Mouse (Mus musculus) intestine, embryonic 14.5 days (tissue): Measurements from ENCODE around the gene Hist1h4d. TPM values are rescaled to one million over a fixed set of nuclear protein-coding genes. Genes with fewer than 3 reads are reported as not detected.
"Not testable (repeated sequence)": the region's sequence is repeated elsewhere in the genome, so short reads cannot be mapped to it uniquely, and the experiment has no call there.

Experiments used
- ATAC-seq: fragments of 200-750 bp; cut with Nextera tagmentation; replicated peaks from 2 replicates; pipeline ENCODE4 v1.8.0; 2017; ENCODE audit warnings: low read depth, moderate number of reproducible peaks, moderate TSS enrichment, moderate library complexity; ENCODE audit not compliant: low FRiP score, low TSS enrichment
- DNase-seq: peaks from one replicate; pipeline ENCODE4 v3.0.0-alpha.2; 2018; ENCODE audit warnings: low spot score
- H3K27ac ChIP-seq: fragments of 300-500 bp; sonication (generic); 2 replicates; pipeline ENCODE4 v1.5.1; 2014; ENCODE audit warnings: low read depth, mild to moderate bottlenecking, control low read depth
- H3K27me3 ChIP-seq: fragments of 300-500 bp; sonication (generic); replicated peaks from 2 replicates; pipeline ENCODE4 v1.6.1; 2014; ENCODE audit warnings: low read length, control low read depth; ENCODE audit not compliant: control insufficient read depth, insufficient read depth
- H3K36me3 ChIP-seq: fragments of 300-500 bp; sonication (generic); 2 replicates; pipeline ENCODE4 v1.6.1; 2014; ENCODE audit warnings: low read length, control low read depth; ENCODE audit not compliant: control insufficient read depth, insufficient read depth
- H3K4me1 ChIP-seq: fragments of 300-500 bp; sonication (generic); replicated peaks from 2 replicates; pipeline ENCODE4 v1.6.1; 2014; ENCODE audit warnings: low read length, control low read depth, mixed read lengths; ENCODE audit not compliant: control insufficient read depth, insufficient read depth
- H3K4me2 ChIP-seq: fragments of 300-500 bp; sonication (generic); 2 replicates; pipeline ENCODE4 v1.6.1; 2014; ENCODE audit warnings: low read length
- H3K4me3 ChIP-seq: fragments of 300-500 bp; sonication (generic); 2 replicates; pipeline ENCODE4 v1.5.1; 2014; ENCODE audit warnings: low read depth, low read length, control low read depth, mixed read lengths
- H3K9ac ChIP-seq: fragments of 300-500 bp; sonication (generic); 2 replicates; pipeline ENCODE4 v1.6.1; 2014; ENCODE audit warnings: mild to moderate bottlenecking, low read length
- H3K9me3 ChIP-seq: fragments of 300-500 bp; sonication (generic); 2 replicates; pipeline ENCODE4 v1.6.1; 2016; ENCODE audit warnings: low read length, control low read depth; ENCODE audit not compliant: control insufficient read depth
- WGBS: fragments of 180-500 bp; shearing (Covaris S2); extraction: QIAGEN DNeasy Blood & Tissue Kit; methylation state at CpG from one replicate; pipeline ENCODE4 v1.1.7; 2014; 5-methylcytosine and 5-hydroxymethylcytosine counted together
- polyA plus RNA-seq: library from polyadenylated mRNA; unstranded; fragments of >200 nt; fragmentation: Nextera tagmentation; extraction: Ambion mirVana; gene quantifications from 2 replicates; pipeline ENCODE4 v1.2.1, GENCODE M21; 2014

The Hist1h4d gene
- polyA plus RNA-seq, 1 experiment from 2014 or later: 111 TPM

- 0% methylated on average over 20 of the region's 36 CpGs for WGBS
- not testable (repeated sequence) for H3K9me3 ChIP-seq, H3K36me3 ChIP-seq, H3K27me3 ChIP-seq
- DNase-seq: peak; percentile 83
- peak overlapping the region; percentile 94 for H3K4me2 ChIP-seq
- peak overlapping the region; percentile 88 for H3K9ac ChIP-seq
- peak overlapping the region; percentile 99 for H3K27ac ChIP-seq
- H3K4me1 ChIP-seq: peaks cover 24% of the 10 kb centered on the region
- H3K4me3 ChIP-seq: peak overlapping the region; percentile 55
- ATAC-seq: peak; percentile 79
These were observed 4.2 kb downstream of the Hist1h4d start for GRCm38 (mm10) chr13:23585442-23586098.

DNA sequence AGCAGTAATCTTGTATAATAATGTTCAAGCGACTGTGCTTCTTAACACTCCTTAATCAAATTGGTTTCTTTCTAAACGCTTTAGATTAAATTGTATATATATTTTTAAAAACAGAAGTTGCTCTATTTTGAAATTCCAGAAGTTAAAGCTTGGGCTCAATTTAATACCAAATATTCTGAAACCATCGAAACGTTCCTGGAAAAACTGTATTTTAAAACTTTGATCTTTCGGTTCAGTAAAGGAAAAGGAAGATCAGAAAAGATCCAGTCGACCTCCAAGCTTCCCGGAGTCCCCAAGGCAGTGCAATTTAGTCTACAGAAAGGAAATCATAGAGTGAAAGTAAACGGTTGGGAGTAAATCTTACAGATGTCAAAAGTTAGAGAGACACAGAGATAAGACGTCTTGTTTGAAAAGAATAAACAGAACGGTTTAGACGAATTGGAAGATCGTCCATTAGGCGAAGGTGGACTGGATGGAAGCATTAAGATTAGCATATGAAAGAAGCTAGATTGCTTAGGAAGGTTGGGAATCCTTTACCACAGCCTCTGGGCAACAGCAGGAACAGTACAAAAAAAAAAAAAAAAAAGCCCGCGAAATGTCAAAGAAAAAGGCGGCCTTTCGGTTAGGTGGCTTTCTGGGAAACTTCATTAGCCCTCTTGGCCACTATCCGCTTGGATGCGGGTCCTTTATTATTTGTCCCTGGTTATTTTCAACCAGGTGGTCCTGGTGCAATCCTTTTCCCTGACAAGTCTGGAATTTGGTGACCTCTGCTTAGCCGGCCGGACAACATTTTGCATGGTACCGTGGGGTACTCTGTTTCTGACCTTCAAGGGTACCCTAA, 4.9 kb downstream of the Hist1h4d start:
- H3K9ac ChIP-seq: peak overlapping the region; percentile 88
- WGBS: under 1% methylated on average over 22 of the region's 22 CpGs
- H3K36me3 ChIP-seq: no peaks in the 10 kb centered on the region
- H3K4me1 ChIP-seq: peaks cover 24% of the 10 kb centered on the region
- H3K27me3 ChIP-seq: no peaks in the 10 kb centered on the region
- DNase-seq (peak; percentile 71), ATAC-seq (no peak)
- H3K4me3 ChIP-seq: peak overlapping the region; percentile 55
- peak overlapping the region; percentile 99 for H3K27ac ChIP-seq
- H3K4me2 ChIP-seq: peak overlapping the region; percentile 94
- H3K9me3 ChIP-seq: no peaks in the 10 kb centered on the region

GRCm38 (mm10) chr13:23586940-23587225, 5.5 kb downstream of the Hist1h4d start:
- WGBS: 5% methylated on average over 1 of the region's 1 CpGs
- Histone ChIP-seq H3K27ac (peak overlapping the region; percentile 99), H3K4me1 (peaks cover 24% of the 10 kb centered on the region), H3K4me2 (peak overlapping the region; percentile 94), H3K9me3 (no peaks in the 10 kb centered on the region), H3K36me3 (no peaks in the 10 kb centered on the region), H3K4me3 (peak overlapping the region; percentile 55; the same call in 1 of the 2 replicates), H3K9ac (peak overlapping the region; percentile 88), H3K27me3 (no peaks in the 10 kb centered on the region)
- DNase-seq (no peak), ATAC-seq (no peak)

DNA sequence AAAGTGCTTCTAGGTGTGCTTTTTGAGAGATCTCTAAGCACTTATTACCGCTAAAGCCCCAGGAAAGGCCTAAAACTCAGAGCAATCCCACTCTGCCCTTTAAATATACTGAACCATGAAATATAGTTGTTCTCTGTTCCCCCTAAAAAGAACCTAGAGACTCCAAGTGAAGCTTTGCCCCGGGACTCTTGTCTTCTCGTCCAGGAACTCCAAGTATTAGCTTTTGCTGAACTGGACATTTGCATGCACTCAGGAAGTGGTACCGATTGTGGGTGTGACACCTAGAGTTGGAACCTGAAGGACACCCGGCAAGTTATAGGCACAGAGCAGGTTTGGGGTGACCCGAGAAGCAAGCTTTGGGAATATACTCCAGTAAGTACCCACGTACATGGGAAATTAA, 9.8 kb downstream of the Hist1h4d start:
- WGBS: 91% methylated on average over 7 of the region's 7 CpGs
- no peaks in the 10 kb centered on the region for H3K9me3 ChIP-seq
- H3K27ac ChIP-seq: no peak overlapping the region
- H3K9ac ChIP-seq: no peak overlapping the region
- ATAC-seq (no peak), DNase-seq (peak; percentile 35)
- peaks cover 4% of the 10 kb centered on the region; the same call in 1 of the 2 replicates for H3K4me1 ChIP-seq
- H3K36me3 ChIP-seq: no peaks in the 10 kb centered on the region
- no peak overlapping the region for H3K4me3 ChIP-seq
- H3K4me2 ChIP-seq: no peak overlapping the region
- no peaks in the 10 kb centered on the region for H3K27me3 ChIP-seq

DNA sequence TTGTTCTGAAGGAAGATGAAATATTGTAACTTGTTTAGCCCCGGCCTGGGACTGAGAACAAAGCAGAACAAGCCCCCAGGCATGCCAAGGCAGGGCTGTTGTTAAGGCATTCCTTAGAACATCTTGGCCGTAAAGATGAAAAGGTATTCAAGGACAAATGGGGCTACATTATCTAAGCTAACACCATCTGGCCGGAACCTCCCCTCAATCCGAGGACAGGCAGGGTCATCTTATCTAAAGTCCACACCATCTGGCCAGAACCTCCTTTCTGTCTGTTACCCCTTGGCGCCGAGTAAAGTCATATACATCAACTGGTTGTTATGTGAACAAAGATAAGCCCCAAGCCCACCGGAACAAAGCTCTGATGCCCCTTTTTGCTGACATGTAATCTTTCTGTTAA, 10.5 kb downstream of the Hist1h4d start:
- H3K4me3 ChIP-seq, H3K27me3 ChIP-seq, H3K9ac ChIP-seq, H3K4me1 ChIP-seq, H3K27ac ChIP-seq, H3K9me3 ChIP-seq, ATAC-seq, H3K4me2 ChIP-seq, H3K36me3 ChIP-seq: not testable (repeated sequence)
- 88% methylated on average over 7 of the region's 7 CpGs for WGBS
- peak; percentile 36 for DNase-seq

DNA sequence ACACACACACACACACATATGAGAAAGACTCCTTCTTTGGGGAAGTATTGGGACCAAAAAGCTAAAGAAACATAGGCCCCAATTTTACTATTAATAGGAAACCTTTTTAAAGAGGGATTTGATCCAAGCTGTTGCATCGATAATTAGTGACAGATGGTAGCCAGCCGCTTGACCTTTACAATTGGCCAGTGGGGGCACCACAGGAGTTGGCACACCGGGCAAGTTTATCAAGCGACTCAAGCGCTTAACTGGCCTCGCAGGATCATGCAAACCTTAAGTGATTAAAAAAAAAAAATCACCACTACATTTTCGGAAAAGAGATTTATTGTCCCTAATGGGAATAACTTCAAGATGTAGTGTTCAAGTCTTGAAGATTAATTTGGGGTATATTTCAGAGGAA, 11.2 kb downstream of the Hist1h4d start:
- H3K4me1 ChIP-seq: no peaks in the 10 kb centered on the region
- H3K27me3 ChIP-seq: no peaks in the 10 kb centered on the region
- 88% methylated on average over 7 of the region's 7 CpGs for WGBS
- no peaks in the 10 kb centered on the region for H3K9me3 ChIP-seq
- ATAC-seq: no peak
- H3K9ac ChIP-seq: no peak overlapping the region
- 0 out of 2 replicates have a peak overlapping the region, but pooled peaks have one; percentile 57 for H3K27ac ChIP-seq
- H3K4me2 ChIP-seq: no peak overlapping the region
- H3K36me3 ChIP-seq: no peaks in the 10 kb centered on the region
- no peak for DNase-seq
- H3K4me3 ChIP-seq: no peak overlapping the region

- DNase-seq: peak; percentile 50
- H3K4me2 ChIP-seq: no peak overlapping the region
These were observed 11.8 kb downstream of the Hist1h4d start for GRCm38 (mm10) chr13:23593051-23593770.

DNA sequence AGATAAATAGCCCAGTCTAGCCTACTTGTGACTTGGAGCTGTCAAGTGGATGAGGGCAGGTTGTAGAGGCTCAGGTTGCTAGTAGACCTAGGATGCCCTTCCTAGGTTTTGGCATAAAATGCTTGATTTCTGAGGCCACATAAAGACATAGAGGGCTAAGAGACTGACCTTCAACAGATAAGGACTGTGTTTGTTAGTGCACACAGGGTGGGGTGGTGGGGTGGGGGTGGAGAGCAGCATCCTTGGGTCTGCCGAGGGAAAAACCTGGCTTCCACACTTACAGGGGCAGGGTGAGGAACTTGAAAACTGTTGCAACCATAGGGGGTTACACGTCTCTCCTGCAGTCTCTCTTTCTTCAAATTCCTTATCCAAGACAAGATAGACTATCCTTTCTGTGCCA, 13.8 kb downstream of the Hist1h4d start:
- Histone ChIP-seq H3K9me3 (no peaks in the 10 kb centered on the region), H3K4me2 (no peak overlapping the region), H3K36me3 (no peaks in the 10 kb centered on the region), H3K4me3 (no peak overlapping the region), H3K9ac (no peak overlapping the region), H3K27ac (no peak overlapping the region), H3K4me1 (no peaks in the 10 kb centered on the region), H3K27me3 (no peaks in the 10 kb centered on the region)
- no peak for ATAC-seq
- 75% methylated on average over 2 of the region's 2 CpGs for WGBS
- no peak for DNase-seq

More at GRCm38 (mm10) chr13:23593051-23593770, 11.8 kb downstream of the Hist1h4d start:
- no peaks in the 10 kb centered on the region for H3K4me1 ChIP-seq
- H3K36me3 ChIP-seq: no peaks in the 10 kb centered on the region
- H3K27ac ChIP-seq: peak overlapping the region; percentile 57; the same call in 1 of the 2 replicates
- no peaks in the 10 kb centered on the region for H3K9me3 ChIP-seq
- H3K4me3 ChIP-seq: no peak overlapping the region
- H3K27me3 ChIP-seq: no peaks in the 10 kb centered on the region
- H3K9ac ChIP-seq: no peak overlapping the region
- WGBS: 63% methylated on average over 5 of the region's 5 CpGs
- ATAC-seq: no peak
